Mouse (Mus musculus): ENCODE measurements around the gene Olfr1054. TPM values are rescaled to one million over a fixed set of nuclear protein-coding genes. Genes with fewer than 3 reads are reported as not detected.

The Olfr1054 gene
- polyA plus RNA-seq, 1 experiment from 2014 or later: not detected

DNA sequence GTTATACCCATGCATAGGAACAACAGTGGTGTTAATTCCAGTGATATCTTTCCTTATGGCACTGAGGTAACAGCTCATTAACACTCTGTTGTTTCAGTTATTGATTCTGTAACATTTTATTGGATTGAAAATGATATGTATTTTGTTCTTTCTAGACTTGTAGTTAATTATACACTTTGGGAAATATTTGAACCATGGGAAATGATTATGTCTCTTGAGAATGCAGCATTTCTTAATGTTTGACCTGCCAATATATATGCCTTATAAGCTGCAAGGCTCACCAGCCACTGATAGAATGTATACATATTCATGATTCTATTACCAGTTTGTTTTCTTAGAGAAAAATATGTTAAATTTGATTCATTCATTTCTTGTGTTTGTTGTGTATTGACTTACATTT, 43.1 kb downstream of the Olfr1054 start, which contains the start of gene Olfr1052:
Gene Olfr1052, plus strand, starts transcription at position 301 of the 400 bp plus-strand sequence.
- TF ChIP-seq EP300 (IDR thresholded peaks at IDR 0.05) (no peak), CTCF (IDR thresholded peaks at IDR 0.05) (no peak)
- ATAC-seq (no peak), DNase-seq (ENCODE audit: low spot score) (no peak)
- Histone ChIP-seq H3K27ac (ENCODE audit: low read length) (no peak within 1 kb of the TSS), H3K9ac (replicated peaks; ENCODE audit: low read depth) (no peak within 1 kb of the TSS), H3K36me3 (ENCODE audit: insufficient read depth, low read length) (no peaks in the 10 kb centered on the region), H3K4me3 (ENCODE audit: low read depth, low read length) (no peak within 1 kb of the TSS), H3K9me3 (ENCODE audit: low read length) (no peaks in the 10 kb centered on the region), H3K27me3 (replicated peaks; ENCODE audit: insufficient read depth, low read length) (no peaks in the 10 kb centered on the region), H3K4me2 (replicated peaks; ENCODE audit: low read depth, low read length) (no peak within 1 kb of the TSS), H3K4me1 (ENCODE audit: insufficient read depth, low read depth, low read length) (no peaks in the 10 kb centered on the region)

Other genes with a start within 250 kb of the Olfr1054 start
- not detected in 2 replicates for gene Olfr1037, start 248.0 kb downstream of the Olfr1054 start, polyA plus RNA-seq (2015; fragmentation: Nextera tagmentation; extraction: Ambion mirVana)
- not detected in 2 replicates for gene Olfr1039, start 199.5 kb downstream of the Olfr1054 start, polyA plus RNA-seq (2015; fragmentation: Nextera tagmentation; extraction: Ambion mirVana)
- not detected in 2 replicates for gene Olfr1040, start 188.7 kb downstream of the Olfr1054 start, polyA plus RNA-seq (2015; fragmentation: Nextera tagmentation; extraction: Ambion mirVana)
- not detected in 2 replicates for gene Olfr1042, start 173.6 kb downstream of the Olfr1054 start, polyA plus RNA-seq (2015; fragmentation: Nextera tagmentation; extraction: Ambion mirVana)
- not detected in 2 replicates for gene Olfr1043, start 167.9 kb downstream of the Olfr1054 start, polyA plus RNA-seq (2015; fragmentation: Nextera tagmentation; extraction: Ambion mirVana)
- gene Olfr1044, start 157.6 kb downstream of the Olfr1054 start, polyA plus RNA-seq (2015; fragmentation: Nextera tagmentation; extraction: Ambion mirVana): not detected in 2 replicates
- not detected in 2 replicates for gene Olfr52, start 149.8 kb downstream of the Olfr1054 start, polyA plus RNA-seq (2015; fragmentation: Nextera tagmentation; extraction: Ambion mirVana)
- gene Olfr1045, start 132.4 kb downstream of the Olfr1054 start, polyA plus RNA-seq (2015; fragmentation: Nextera tagmentation; extraction: Ambion mirVana): not detected in 2 replicates
- gene Olfr1046, start 116.1 kb downstream of the Olfr1054 start, polyA plus RNA-seq (2015; fragmentation: Nextera tagmentation; extraction: Ambion mirVana): not detected in 2 replicates
- not detected in 2 replicates for gene Olfr1047, start 104.0 kb downstream of the Olfr1054 start, polyA plus RNA-seq (2015; fragmentation: Nextera tagmentation; extraction: Ambion mirVana)
- not detected in 2 replicates for gene Olfr1048, start 95.1 kb downstream of the Olfr1054 start, polyA plus RNA-seq (2015; fragmentation: Nextera tagmentation; extraction: Ambion mirVana)
- not detected in 2 replicates for gene Olfr1049, start 77.1 kb downstream of the Olfr1054 start, polyA plus RNA-seq (2015; fragmentation: Nextera tagmentation; extraction: Ambion mirVana)
- not detected in 2 replicates for gene Olfr1051, start 56.3 kb downstream of the Olfr1054 start, polyA plus RNA-seq (2015; fragmentation: Nextera tagmentation; extraction: Ambion mirVana)
- gene Olfr1052, start 43.0 kb downstream of the Olfr1054 start, polyA plus RNA-seq (2015; fragmentation: Nextera tagmentation; extraction: Ambion mirVana): not detected in 2 replicates
- gene Olfr1053, start 20.1 kb downstream of the Olfr1054 start, polyA plus RNA-seq (2015; fragmentation: Nextera tagmentation; extraction: Ambion mirVana): not detected in 2 replicates
- not detected in 2 replicates for gene Olfr1055, start 14.9 kb upstream of the Olfr1054 start, polyA plus RNA-seq (2015; fragmentation: Nextera tagmentation; extraction: Ambion mirVana)
- gene Olfr1056, start 27.0 kb upstream of the Olfr1054 start, polyA plus RNA-seq (2015; fragmentation: Nextera tagmentation; extraction: Ambion mirVana): not detected in 2 replicates
- not detected in 2 replicates for gene Olfr1057, start 43.0 kb upstream of the Olfr1054 start, polyA plus RNA-seq (2015; fragmentation: Nextera tagmentation; extraction: Ambion mirVana)
- gene Olfr1058, start 53.1 kb upstream of the Olfr1054 start, polyA plus RNA-seq (2015; fragmentation: Nextera tagmentation; extraction: Ambion mirVana): not detected in 2 replicates
- gene Olfr1061, start 78.6 kb upstream of the Olfr1054 start, polyA plus RNA-seq (2015; fragmentation: Nextera tagmentation; extraction: Ambion mirVana): not detected in 2 replicates
- gene Olfr1062, start 91.3 kb upstream of the Olfr1054 start, polyA plus RNA-seq (2015; fragmentation: Nextera tagmentation; extraction: Ambion mirVana): not detected in 2 replicates
- gene Olfr1065, start 115.2 kb upstream of the Olfr1054 start, polyA plus RNA-seq (2015; fragmentation: Nextera tagmentation; extraction: Ambion mirVana): not detected in 2 replicates
- not detected in 2 replicates for gene Olfr1066, start 120.8 kb upstream of the Olfr1054 start, polyA plus RNA-seq (2015; fragmentation: Nextera tagmentation; extraction: Ambion mirVana)
- gene Olfr228, start 152.0 kb upstream of the Olfr1054 start, polyA plus RNA-seq (2015; fragmentation: Nextera tagmentation; extraction: Ambion mirVana): not detected in 2 replicates
- gene Olfr1076, start 173.0 kb upstream of the Olfr1054 start, polyA plus RNA-seq (2015; fragmentation: Nextera tagmentation; extraction: Ambion mirVana): not detected in 2 replicates
- not detected in 2 replicates for gene Olfr1079, start 207.0 kb upstream of the Olfr1054 start, polyA plus RNA-seq (2015; fragmentation: Nextera tagmentation; extraction: Ambion mirVana)
- not detected in 2 replicates for gene Olfr1080, start 222.8 kb upstream of the Olfr1054 start, polyA plus RNA-seq (2015; fragmentation: Nextera tagmentation; extraction: Ambion mirVana)

All from lung, postnatal 0 days (tissue).